Mouse (Mus musculus): ENCODE results near the gene Adgrb2.

Gene Adgrb2

GRCm38 (mm10) chr4:130071758-130072157 lies 87.1 kb downstream of the Adgrb2 start:
- no peak for DNase-seq (ENCODE audit: low read depth, low spot score)

Measured in 3T3-L1 (cell line).